Mouse (Mus musculus) intestine, embryonic 16.5 days (tissue): ENCODE measurements around the gene Gm49369. TPM values are rescaled to one million over a fixed set of nuclear protein-coding genes. Genes with fewer than 3 reads are reported as not detected.
A peak's percentile ranks its signal among the peaks of the same experiment; 100 is the strongest.

Experiments used
- ATAC-seq: fragments of 200-750 bp; cut with Nextera tagmentation; 2 replicates; pipeline ENCODE4 v1.8.0; 2017; ENCODE audit warnings: moderate TSS enrichment, moderate library complexity
- H3K27ac ChIP-seq: fragments of 300-500 bp; sonication (generic); 2 replicates; pipeline ENCODE4 v1.5.1; 2014; ENCODE audit warnings: mild to moderate bottlenecking, low read length
- H3K27me3 ChIP-seq: fragments of 300-500 bp; sonication (generic); replicated peaks from 2 replicates; pipeline ENCODE4 v1.6.1; 2014; ENCODE audit warnings: low read length, control low read depth, mixed read lengths; ENCODE audit not compliant: control insufficient read depth, insufficient read depth
- H3K36me3 ChIP-seq: fragments of 300-500 bp; sonication (generic); 2 replicates; pipeline ENCODE4 v1.6.1; 2014; ENCODE audit warnings: low read length, control low read depth; ENCODE audit not compliant: control insufficient read depth, insufficient read depth
- H3K4me1 ChIP-seq: fragments of 300-500 bp; sonication (generic); 2 replicates; pipeline ENCODE4 v1.6.1; 2014; ENCODE audit warnings: low read length, control low read depth, mixed read lengths; ENCODE audit not compliant: control insufficient read depth, insufficient read depth
- H3K4me2 ChIP-seq: fragments of 300-500 bp; sonication (generic); 2 replicates; pipeline ENCODE4 v1.6.1; 2014; ENCODE audit warnings: low read depth, low read length, control low read depth
- H3K4me3 ChIP-seq: fragments of 300-500 bp; sonication (generic); 2 replicates; pipeline ENCODE4 v1.5.1; 2014; ENCODE audit warnings: mild to moderate bottlenecking, low read length
- H3K9ac ChIP-seq: fragments of 300-500 bp; sonication (generic); 2 replicates; pipeline ENCODE4 v1.6.1; 2014; ENCODE audit warnings: low read depth, low read length
- H3K9me3 ChIP-seq: fragments of 300-500 bp; sonication (generic); 2 replicates; pipeline ENCODE4 v1.6.1; 2016; ENCODE audit warnings: low read length, control low read depth; ENCODE audit not compliant: control insufficient read depth
- WGBS: fragments of 180-500 bp; shearing (Covaris S2); extraction: QIAGEN DNeasy Blood & Tissue Kit; methylation state at CpG from one replicate; pipeline ENCODE4 v1.1.7; 2014; 5-methylcytosine and 5-hydroxymethylcytosine counted together
- polyA plus RNA-seq: library from polyadenylated mRNA; unstranded; fragments of >200 nt; fragmentation: Nextera tagmentation; extraction: Ambion mirVana; gene quantifications from 2 replicates; pipeline ENCODE4 v1.2.1, GENCODE M21; 2015

Gm49369 gene
- polyA plus RNA-seq, 1 experiment from 2014 or later, result 0.43 TPM

GRCm38 (mm10) chr7:142375261-142375724 is 7.2 kb downstream of the Gm49369 start:
- Histone ChIP-seq H3K4me2 (no peak overlapping the region), H3K9ac (no peak overlapping the region), H3K36me3 (peaks cover 28% of the 10 kb centered on the region), H3K27ac (no peak overlapping the region), H3K4me1 (peaks cover 12% of the 10 kb centered on the region), H3K9me3 (no peaks in the 10 kb centered on the region), H3K4me3 (no peak overlapping the region), H3K27me3 (peaks cover 21% of the 10 kb centered on the region)
- no peak for ATAC-seq
- WGBS, result 84% methylated on average over 6 of the region's 6 CpGs

- Histone ChIP-seq H3K9me3 (no peaks in the 10 kb centered on the region), H3K4me1 (peaks cover 12% of the 10 kb centered on the region), H3K36me3 (peaks cover 25% of the 10 kb centered on the region), H3K9ac (no peak overlapping the region), H3K27ac (no peak overlapping the region), H3K4me3 (no peak overlapping the region), H3K27me3 (peaks cover 24% of the 10 kb centered on the region), H3K4me2 (no peak overlapping the region)
- WGBS, result 83% methylated on average over 5 of the region's 5 CpGs
- no peak for ATAC-seq
Measured at GRCm38 (mm10) chr7:142374413-142375015, 8.0 kb downstream of the Gm49369 start.

DNA sequence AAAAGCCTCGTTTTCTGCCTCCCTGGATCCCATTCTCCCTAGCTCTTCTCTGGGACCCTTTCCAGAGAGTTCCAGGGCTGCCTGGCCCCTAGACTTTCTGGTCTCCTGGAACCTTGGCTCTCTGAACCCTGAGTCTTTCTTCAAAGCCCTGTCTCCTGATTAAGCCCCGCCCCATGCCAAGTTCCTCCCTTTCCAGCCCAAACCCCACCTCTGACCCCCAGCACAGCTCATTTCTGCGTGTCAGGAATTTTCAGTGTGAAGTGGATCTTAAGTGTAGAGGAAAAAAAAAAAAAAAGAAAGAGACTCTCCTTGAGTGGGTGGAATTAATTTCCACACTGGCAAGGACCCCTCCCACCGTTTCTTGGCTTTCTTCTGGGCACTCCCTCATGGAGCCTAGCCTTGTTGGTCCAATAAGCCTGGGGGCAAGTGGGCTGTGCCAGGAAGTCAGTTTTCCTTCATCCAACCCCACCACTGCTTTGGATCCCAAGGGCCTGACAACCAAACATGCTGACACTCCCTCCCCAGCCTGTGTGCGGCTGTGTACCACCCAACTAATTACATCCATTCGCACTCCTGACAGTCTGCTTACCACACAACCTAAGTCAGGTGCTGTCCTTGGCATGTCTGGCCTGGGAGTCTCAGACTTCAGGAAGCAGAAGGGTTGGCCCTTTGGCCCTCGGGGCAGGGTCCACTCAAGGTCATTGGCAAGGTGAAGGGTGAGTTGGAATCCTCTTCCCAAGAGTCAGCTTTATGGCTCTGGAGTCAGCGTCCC is 8.6 kb downstream of the Gm49369 start, which contains the start of gene Ifitm10:
Gene Ifitm10 (minus strand): TSS at position 113 of the 772 bp plus-strand sequence.
- H3K27me3 ChIP-seq, result peaks cover 24% of the 10 kb centered on the region
- H3K4me3 ChIP-seq, result no peak within 1 kb of the TSS
- WGBS, result 73% methylated on average over 8 of the region's 8 CpGs
- peaks cover 12% of the 10 kb centered on the region for H3K4me1 ChIP-seq
- H3K27ac ChIP-seq, result no peak within 1 kb of the TSS
- H3K4me2 ChIP-seq, result no peak within 1 kb of the TSS
- no peak within 1 kb of the TSS for H3K9ac ChIP-seq
- H3K36me3 ChIP-seq, result peaks cover 21% of the 10 kb centered on the region
- no peak for ATAC-seq
- H3K9me3 ChIP-seq, result no peaks in the 10 kb centered on the region

GRCm38 (mm10) chr7:142373039-142373438 is 9.4 kb downstream of the Gm49369 start:
- no peak overlapping the region for H3K9ac ChIP-seq
- peaks cover 17% of the 10 kb centered on the region for H3K36me3 ChIP-seq
- H3K4me1 ChIP-seq, result peaks cover 12% of the 10 kb centered on the region
- no peak overlapping the region for H3K4me2 ChIP-seq
- ATAC-seq, result no peak
- H3K27me3 ChIP-seq, result peaks cover 24% of the 10 kb centered on the region
- no peak overlapping the region for H3K4me3 ChIP-seq
- H3K27ac ChIP-seq, result no peak overlapping the region
- 77% methylated on average over 5 of the region's 5 CpGs for WGBS
- H3K9me3 ChIP-seq, result no peaks in the 10 kb centered on the region

- Histone ChIP-seq H3K4me1 (peaks cover 12% of the 10 kb centered on the region), H3K4me3 (peak overlapping the region; percentile 50), H3K27ac (no peak overlapping the region), H3K9me3 (no peaks in the 10 kb centered on the region), H3K27me3 (peaks cover 24% of the 10 kb centered on the region), H3K4me2 (peak overlapping the region; percentile 77), H3K36me3 (peaks cover 12% of the 10 kb centered on the region), H3K9ac (peak overlapping the region; percentile 58)
- WGBS, result 2% methylated on average over 52 of the region's 64 CpGs
- peak; percentile 34; the same call in 1 of the 2 replicates for ATAC-seq
Measured at GRCm38 (mm10) chr7:142371768-142372661, 10.5 kb downstream of the Gm49369 start.

- 36% methylated on average over 11 of the region's 11 CpGs for WGBS
- ATAC-seq, result no peak
- Histone ChIP-seq H3K9ac (peak overlapping the region; percentile 58; the same call in 1 of the 2 replicates), H3K27me3 (peaks cover 24% of the 10 kb centered on the region), H3K4me2 (peak overlapping the region; percentile 77), H3K4me1 (peaks cover 12% of the 10 kb centered on the region), H3K27ac (no peak overlapping the region), H3K36me3 (peaks cover 6% of the 10 kb centered on the region), H3K9me3 (no peaks in the 10 kb centered on the region), H3K4me3 (peak overlapping the region; percentile 50)
Measured at GRCm38 (mm10) chr7:142371398-142371767, 11.1 kb downstream of the Gm49369 start.

DNA sequence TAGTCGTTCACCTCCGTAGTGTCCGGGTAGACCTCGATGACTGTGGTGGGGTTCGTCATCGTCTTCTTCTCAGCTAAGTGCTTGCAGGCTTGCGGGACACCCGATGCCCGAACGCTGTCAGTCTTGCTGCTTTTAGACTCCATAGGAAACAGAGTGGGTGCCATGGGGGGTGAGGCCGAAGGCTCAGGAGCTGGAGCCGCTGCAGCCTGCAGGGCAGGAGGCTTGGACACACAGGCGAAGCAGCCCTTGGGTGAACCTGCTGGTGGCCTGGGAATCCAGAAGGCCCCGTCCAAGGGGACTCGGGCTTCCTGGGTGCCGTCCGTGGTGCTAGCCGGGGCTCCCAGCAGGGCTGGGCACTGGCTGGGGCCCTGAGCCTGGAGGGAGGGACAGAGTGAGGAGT is 11.5 kb downstream of the Gm49369 start:
- H3K27ac ChIP-seq, result no peak overlapping the region
- H3K9ac ChIP-seq, result no peak overlapping the region
- WGBS, result 81% methylated on average over 18 of the region's 18 CpGs
- H3K4me2 ChIP-seq, result no peak overlapping the region
- H3K9me3 ChIP-seq, result no peaks in the 10 kb centered on the region
- H3K36me3 ChIP-seq, result peaks cover 2% of the 10 kb centered on the region; the same call in 1 of the 2 replicates
- no peak for ATAC-seq
- peaks cover 24% of the 10 kb centered on the region for H3K27me3 ChIP-seq
- H3K4me3 ChIP-seq, result no peak overlapping the region
- peaks cover 12% of the 10 kb centered on the region for H3K4me1 ChIP-seq

DNA sequence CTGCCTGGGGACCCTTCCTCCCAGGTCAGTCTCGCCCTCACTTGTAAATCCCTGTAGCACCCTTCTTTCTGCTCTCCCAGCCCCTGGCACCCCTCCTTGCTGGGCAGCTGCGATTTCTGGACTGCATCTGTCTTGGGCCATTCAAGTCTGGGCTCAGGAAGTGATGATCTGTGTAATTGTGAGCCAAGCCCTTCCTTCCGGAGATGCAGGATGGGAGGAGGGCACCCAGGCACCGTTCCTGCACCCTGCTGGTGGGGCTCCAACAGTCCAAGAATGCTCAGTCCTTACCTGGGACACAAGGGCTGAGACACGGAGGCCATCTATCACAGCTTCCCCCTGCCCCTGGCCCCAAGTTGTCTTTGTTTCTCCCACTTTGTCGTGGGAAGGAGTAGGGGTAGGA is 12.6 kb downstream of the Gm49369 start:
- H3K27me3 ChIP-seq, result peaks cover 24% of the 10 kb centered on the region
- H3K9me3 ChIP-seq, result no peaks in the 10 kb centered on the region
- H3K9ac ChIP-seq, result no peak overlapping the region
- ATAC-seq, result no peak
- H3K36me3 ChIP-seq, result no peaks in the 10 kb centered on the region
- WGBS, result 68% methylated on average over 6 of the region's 6 CpGs
- no peak overlapping the region for H3K4me3 ChIP-seq
- no peak overlapping the region for H3K4me2 ChIP-seq
- peaks cover 12% of the 10 kb centered on the region for H3K4me1 ChIP-seq
- no peak overlapping the region for H3K27ac ChIP-seq

DNA sequence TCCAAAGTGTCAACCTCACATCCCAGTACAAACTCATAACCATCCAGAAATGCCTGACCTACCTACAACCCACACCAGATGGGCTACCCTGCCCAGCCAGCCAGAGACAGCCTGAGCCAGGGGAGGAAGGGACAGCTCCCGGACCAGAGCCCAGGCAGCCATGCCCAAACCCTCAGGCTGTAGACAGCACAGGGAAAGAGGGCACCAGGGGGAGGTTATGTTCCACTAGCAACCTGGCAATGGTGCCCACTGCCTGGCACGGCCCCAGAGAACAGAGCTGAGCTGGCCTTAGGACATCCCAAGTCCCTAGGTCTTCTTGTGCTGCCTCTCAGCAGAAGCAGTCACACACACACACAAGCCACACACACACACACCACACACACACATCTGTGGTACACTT is 13.6 kb downstream of the Gm49369 start:
- Histone ChIP-seq H3K36me3 (no peaks in the 10 kb centered on the region), H3K4me3 (no peak overlapping the region), H3K9ac (no peak overlapping the region), H3K4me1 (peaks cover 12% of the 10 kb centered on the region), H3K4me2 (no peak overlapping the region), H3K27ac (no peak overlapping the region), H3K9me3 (no peaks in the 10 kb centered on the region), H3K27me3 (peaks cover 24% of the 10 kb centered on the region)
- WGBS, result 70% methylated on average over 2 of the region's 2 CpGs
- no peak for ATAC-seq
